Mouse (Mus musculus) CD4-positive, CD25-positive, alpha-beta regulatory T cell, adult 4 months (primary cell): ENCODE measurements around the gene Pla2g12b. TPM values are rescaled to one million over a fixed set of nuclear protein-coding genes. Genes with fewer than 3 reads are reported as not detected.
"Not testable (repeated sequence)": the region's sequence is repeated elsewhere in the genome, so short reads cannot be mapped to it uniquely, and the experiment has no call there.

Experiments used
- ATAC-seq: one replicate; pipeline ENCODE4 v1.8.0; 2017
- polyA plus RNA-seq, 2 experiments: library from polyadenylated mRNA; unstranded; fragments of 100-300 nt; shearing (Covaris generic); gene quantifications; one replicate each; pipeline ENCODE4 v1.2.1; 2017

The Pla2g12b gene
- polyA plus RNA-seq, result not detected

- no peak for ATAC-seq
Measured at GRCm38 (mm10) chr10:59402899-59403792, at the start of gene Pla2g12b. Pla2g12b (plus strand) TSS chr10:59403660.

DNA sequence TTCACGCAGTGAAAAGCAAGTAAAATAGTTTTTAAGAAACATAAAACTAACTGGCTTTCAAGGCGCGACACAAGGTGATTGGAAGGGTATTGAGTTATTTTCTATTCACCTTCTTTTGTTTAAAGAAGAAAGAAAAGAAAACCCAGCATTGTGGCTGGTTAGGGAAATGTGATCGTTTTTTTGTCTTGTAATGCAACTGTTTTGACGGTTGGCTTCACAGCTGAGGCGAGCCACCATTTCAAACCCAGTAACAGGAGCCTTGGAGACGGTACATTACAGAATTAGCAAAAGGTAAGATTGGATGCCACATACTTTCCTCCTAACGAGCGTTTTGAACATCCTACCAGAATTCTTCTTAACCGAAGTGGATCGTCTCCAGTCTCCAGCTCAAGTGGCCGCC, 49.3 kb upstream of the Pla2g12b start:
- no peak for ATAC-seq

DNA sequence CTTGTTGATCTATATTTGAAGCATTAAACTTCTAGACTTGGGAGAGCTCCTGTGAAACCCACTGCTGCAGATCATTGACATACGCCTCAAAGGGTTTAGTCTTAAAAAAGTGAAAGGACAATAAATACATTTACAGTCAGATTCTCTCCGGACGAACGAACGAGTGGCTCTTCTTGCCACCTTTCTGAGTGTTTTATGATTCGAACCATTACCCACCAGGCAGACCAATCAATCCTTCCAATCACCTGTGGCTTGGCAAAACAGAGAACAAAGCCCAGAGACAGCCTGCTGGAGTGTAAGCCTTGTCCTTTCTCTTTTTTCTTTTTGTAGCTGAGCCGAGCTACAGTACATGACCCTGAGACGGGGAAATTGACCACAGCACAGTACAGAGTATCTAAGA, 48.4 kb upstream of the Pla2g12b start:
- no peak for ATAC-seq

DNA sequence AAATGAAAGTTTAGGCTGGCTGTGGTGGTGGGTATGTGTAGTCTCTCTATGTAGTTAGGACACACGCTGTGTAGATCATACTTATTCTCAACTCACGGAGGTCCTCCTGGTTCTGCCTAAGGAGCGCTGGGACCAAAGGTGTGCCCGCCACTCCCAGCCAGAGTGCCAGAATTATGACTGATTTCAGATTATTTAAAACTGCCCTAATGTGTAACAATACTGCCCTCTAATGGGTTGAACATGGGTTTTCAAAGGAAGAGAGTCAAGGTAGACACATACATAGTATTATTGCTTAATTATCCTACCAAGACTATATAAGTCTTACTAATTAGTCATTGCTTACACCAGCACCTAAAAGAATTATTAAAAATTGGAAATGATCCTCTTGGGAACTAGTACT, 44.7 kb upstream of the Pla2g12b start:
- ATAC-seq, result peak; percentile 39

DNA sequence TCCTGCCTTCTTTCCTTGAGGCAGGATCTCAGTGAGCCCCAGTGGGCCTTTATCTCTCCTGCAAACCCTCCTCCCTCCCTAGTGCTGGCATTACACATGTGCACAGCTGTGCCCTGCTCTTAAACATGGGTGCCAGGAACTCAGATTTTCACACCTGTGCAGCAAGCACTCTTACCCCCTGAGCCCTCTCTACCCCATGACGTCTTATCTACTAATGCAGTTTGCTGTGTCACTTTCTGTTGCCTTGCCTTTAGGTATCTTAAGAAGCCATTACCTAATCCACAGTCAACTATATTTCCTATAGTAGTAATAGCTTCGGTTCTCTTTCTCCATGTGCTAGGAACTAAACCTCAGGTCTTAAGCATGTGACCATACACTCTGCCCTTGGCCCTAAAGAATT, 40.3 kb upstream of the Pla2g12b start:
- no peak for ATAC-seq

DNA sequence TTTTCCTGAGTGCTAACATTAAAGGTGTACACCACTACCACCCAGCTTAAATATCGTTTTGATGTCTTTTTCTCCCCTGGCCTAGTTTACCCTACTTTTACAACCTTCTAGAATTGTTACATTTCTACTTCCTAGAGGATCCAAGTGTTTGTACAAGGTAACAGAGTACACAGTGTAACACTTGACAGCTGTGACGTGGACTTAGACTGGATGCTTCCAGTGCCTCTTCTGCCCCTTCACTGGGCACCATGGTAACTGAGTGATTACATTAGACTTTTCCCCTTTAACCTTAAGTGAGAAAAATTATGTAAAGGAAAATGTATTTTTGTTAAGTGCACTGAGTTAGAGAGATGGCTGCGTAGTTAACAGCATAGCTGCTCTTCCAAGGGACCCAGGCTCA, 38.9 kb upstream of the Pla2g12b start:
- ATAC-seq, result no peak

- no peak for ATAC-seq
Measured at GRCm38 (mm10) chr10:59365804-59366589, 37.5 kb upstream of the Pla2g12b start.

DNA sequence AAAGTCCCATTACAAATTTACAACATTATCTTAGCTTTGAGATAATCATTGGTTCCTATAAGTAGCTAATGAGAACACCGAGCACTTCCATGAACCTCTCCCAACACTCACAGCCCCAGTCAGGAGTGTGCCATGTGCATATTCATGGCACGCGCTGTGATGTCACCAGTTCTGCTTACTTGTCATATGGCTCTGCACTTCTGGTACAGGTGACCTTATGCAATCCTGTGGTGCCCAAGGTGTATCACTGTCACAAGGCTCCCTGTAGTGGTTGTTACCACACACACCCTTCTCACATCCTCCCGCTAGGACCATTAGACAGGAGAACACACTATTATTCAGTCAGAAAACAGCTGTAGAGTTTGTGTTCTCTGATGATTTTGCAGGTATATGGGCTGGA, 36.7 kb upstream of the Pla2g12b start:
- no peak for ATAC-seq

- ATAC-seq, result no peak
Measured at GRCm38 (mm10) chr10:59367206-59367605, 36.3 kb upstream of the Pla2g12b start.

- no peak for ATAC-seq
Measured at GRCm38 (mm10) chr10:59368729-59369128, 34.7 kb upstream of the Pla2g12b start.

- ATAC-seq, result no peak
Measured at GRCm38 (mm10) chr10:59369426-59369825, 34.0 kb upstream of the Pla2g12b start.

GRCm38 (mm10) chr10:59377906-59378305, 25.6 kb upstream of the Pla2g12b start:
- no peak for ATAC-seq

DNA sequence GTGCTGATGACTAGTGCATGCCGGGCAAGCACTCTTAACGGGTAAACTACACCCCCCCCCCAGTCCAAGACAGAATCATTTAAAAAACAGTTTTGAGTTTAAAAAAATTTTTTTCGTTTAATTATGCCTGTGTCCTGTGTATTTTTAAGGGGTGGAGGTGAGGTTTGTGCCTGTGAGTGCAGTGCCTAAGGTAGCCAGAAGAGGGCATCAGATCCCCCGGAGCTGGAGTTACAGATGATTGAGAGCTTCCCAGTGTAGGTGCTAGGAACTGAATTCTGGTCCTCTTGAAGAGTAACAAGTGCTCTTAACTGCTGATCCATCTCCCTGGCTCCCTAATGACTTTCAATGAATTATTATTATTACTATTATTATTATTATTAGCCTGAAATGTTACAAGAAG, 24.7 kb upstream of the Pla2g12b start:
- no peak for ATAC-seq

- ATAC-seq, result peak; percentile 71
Measured at GRCm38 (mm10) chr10:59379927-59380326, 23.5 kb upstream of the Pla2g12b start.

DNA sequence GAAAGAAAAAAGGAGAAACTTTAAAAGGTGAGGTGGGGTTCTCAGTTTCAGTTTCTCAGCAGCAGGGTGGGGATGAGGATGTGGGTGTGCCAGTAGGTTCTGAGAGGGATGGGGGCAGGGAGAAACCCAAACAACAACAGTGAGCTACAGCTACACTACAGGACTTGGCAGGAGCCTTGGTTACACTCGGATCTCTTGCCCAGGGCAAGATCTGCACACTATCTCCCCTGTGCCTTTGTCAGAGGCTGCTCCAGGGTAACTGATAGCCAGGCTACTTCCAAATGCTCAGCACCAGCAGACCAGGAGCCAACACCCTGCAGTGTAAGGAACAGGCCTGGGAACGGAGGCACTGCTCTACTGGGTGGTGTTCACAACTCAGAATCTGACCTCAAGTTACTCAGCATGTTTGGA, 23.0 kb upstream of the Pla2g12b start:
- ATAC-seq, result peak; percentile 85

- peak; percentile 25 for ATAC-seq
Measured at GRCm38 (mm10) chr10:59381563-59381962, 21.9 kb upstream of the Pla2g12b start.

DNA sequence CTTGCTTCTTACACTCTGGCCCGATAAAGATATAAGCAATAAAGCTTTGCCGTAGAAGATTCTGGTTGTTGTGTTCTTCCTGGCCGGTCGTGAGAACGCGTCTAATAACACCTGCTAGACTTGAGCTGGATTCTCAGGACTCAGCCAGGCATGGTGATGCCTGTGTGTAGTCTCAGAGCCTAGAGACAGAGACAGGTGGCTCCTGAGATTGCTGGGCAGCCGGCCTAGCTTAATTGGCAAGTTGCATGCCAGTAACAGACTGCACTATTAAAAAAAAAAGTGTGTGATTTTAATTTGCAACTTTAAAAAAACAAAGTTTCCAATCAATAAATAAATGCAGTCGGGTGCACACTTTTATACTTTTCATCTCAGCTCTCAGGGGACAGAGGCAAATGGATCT, 16.5 kb upstream of the Pla2g12b start:
- no peak for ATAC-seq

DNA sequence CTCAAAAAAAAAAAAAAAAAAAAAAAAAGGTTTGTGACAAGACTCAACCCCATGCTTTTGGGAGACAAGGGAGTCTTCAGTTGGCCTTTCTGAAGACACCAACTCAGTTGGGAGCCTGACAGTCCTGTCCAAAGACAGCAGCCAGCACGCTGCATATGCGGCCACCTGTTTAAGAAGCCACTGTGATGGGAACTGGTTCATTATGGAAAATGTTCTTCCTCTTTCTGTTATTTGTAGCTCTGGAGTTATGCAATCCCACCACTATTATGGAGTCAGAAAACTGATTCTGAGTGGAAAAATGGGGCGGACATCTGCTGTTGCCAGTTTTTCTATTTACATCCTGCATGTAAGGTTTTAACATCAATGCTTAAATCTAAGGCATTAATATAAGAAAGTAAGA, 13.8 kb upstream of the Pla2g12b start:
- no peak for ATAC-seq

GRCm38 (mm10) chr10:59391907-59392306, 11.6 kb upstream of the Pla2g12b start:
- peak; percentile 86 for ATAC-seq

- not testable (repeated sequence) for ATAC-seq
Measured at GRCm38 (mm10) chr10:59395461-59395860, 8.0 kb upstream of the Pla2g12b start, which contains the start of gene Gm10273. Gm10273 (plus strand) TSS chr10:59395632.

GRCm38 (mm10) chr10:59403793-59404149, 311 bp downstream of the Pla2g12b start:
- no peak for ATAC-seq

- ATAC-seq, result no peak
Measured at GRCm38 (mm10) chr10:59408499-59408898, 5.0 kb downstream of the Pla2g12b start.

GRCm38 (mm10) chr10:59410264-59410663, 6.8 kb downstream of the Pla2g12b start:
- no peak for ATAC-seq

DNA sequence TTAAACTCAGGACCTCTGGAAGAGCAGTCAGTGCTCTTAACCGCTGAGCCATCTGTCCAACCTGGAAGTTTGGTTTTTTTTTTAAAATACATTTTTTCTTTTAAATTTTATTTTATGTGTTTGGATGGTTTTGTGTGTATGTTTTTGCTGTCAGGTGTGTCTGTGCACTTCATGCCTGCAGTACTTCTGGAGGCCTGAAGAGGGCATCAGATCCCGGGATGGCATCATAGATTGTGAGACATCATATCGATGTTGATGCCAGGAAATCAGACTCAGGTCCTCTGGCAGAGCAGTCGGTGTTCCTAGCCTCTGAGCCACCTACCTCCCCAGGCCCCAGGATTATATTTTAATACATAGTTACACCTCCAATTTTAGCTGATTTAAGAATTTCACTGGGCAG, 10.3 kb downstream of the Pla2g12b start:
- no peak for ATAC-seq
